Comparison of ENCODE assay signal across 10 mouse cellular contexts in the genomic region with DNA sequence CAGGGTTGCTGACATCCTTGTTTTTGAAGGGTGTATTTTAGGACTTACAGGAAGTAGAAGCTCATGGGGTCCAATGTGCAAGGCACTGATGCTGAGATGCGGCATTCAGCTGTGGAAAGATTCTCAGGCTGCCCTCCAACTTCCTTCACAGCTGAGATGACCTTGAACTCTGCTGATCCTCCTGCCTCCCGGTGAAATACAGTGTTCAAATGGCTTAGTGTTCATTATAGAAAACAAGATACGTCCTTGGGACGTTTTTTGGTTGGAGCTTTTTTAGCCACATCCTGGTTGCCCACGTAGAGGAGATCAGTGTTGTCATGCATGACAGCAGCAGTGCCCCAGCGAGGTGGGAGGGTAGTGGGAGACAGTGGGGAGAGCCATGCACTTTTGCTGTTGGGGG. TPM values are rescaled to one million over a fixed set of nuclear protein-coding genes. Genes with fewer than 3 reads are reported as not detected.
DNase-seq lines count a peak whose midpoint lies in the region; ATAC-seq lines count a peak whose summit lies in the region.
"Had no signal": no experiment of that assay in that cellular context is flagged by ENCODE, and none has a peak within 500 bp of the region (broad histone marks: within the 10 kb centered on the region; RNA-seq: fewer than 3 reads in every experiment).

No protein-coding gene starts in this region.

- H3K9ac ChIP-seq in heart, embryonic 11.5 days (ENCODE audit: low read depth, low read length), result 0 out of 2 replicates have a peak overlapping the region, but pooled peaks have one; percentile 2
- peak overlapping the region; percentile 38 for H3K9ac ChIP-seq in liver, embryonic 13.5 days
- no peak overlapping the region for H3K9ac ChIP-seq in liver, embryonic 11.5 days (ENCODE audit: low read depth, low read length)
- peak overlapping the region; percentile 40; the same call in 1 of the 2 replicates for H3K9ac ChIP-seq in midbrain, embryonic 16.5 days (ENCODE audit: low read depth, low read length)

- no peaks in the 10 kb centered on the region for H3K9me3 ChIP-seq in heart, embryonic 11.5 days (replicated peaks; ENCODE audit: control insufficient read depth, low read length)
- no peaks in the 10 kb centered on the region for H3K9me3 ChIP-seq in liver, embryonic 13.5 days (replicated peaks)
- no peaks in the 10 kb centered on the region for H3K9me3 ChIP-seq in liver, embryonic 11.5 days (ENCODE audit: control insufficient read depth, low read length)
- H3K9me3 ChIP-seq in midbrain, embryonic 16.5 days (replicated peaks; ENCODE audit: control insufficient read depth, low read length, poor library complexity, severe bottlenecking), result no peaks in the 10 kb centered on the region

- H3K27me3 ChIP-seq in heart, embryonic 11.5 days (ENCODE audit: control insufficient read depth, insufficient read depth, low read length), result no peaks in the 10 kb centered on the region
- H3K27me3 ChIP-seq in liver, embryonic 13.5 days, result no peaks in the 10 kb centered on the region
- no peaks in the 10 kb centered on the region for H3K27me3 ChIP-seq in liver, embryonic 11.5 days (replicated peaks; ENCODE audit: control insufficient read depth, insufficient read depth, low read length)
- no peaks in the 10 kb centered on the region for H3K27me3 ChIP-seq in midbrain, embryonic 16.5 days (ENCODE audit: control insufficient read depth, insufficient read depth, low read depth, low read length)

- no peak overlapping the region; the same call in 1 of the 2 replicates for H3K27ac ChIP-seq in heart, embryonic 11.5 days (ENCODE audit: low read depth, low read length)
- H3K27ac ChIP-seq in liver, embryonic 13.5 days, result 0 out of 2 replicates have a peak overlapping the region, but pooled peaks have one; percentile 16
- no peak overlapping the region for H3K27ac ChIP-seq in liver, embryonic 11.5 days (ENCODE audit: low read depth, low read length)
- H3K27ac ChIP-seq in midbrain, embryonic 16.5 days (ENCODE audit: low read length), result no peak overlapping the region

- WGBS in heart, embryonic 11.5 days (ENCODE audit: insufficient replicate concordance), result 56% methylated on average over 6 of the region's 6 CpGs
- 51% methylated on average over 6 of the region's 6 CpGs for WGBS in liver, embryonic 13.5 days (ENCODE audit: insufficient replicate concordance)
- 60% methylated on average over 6 of the region's 6 CpGs for WGBS in liver, embryonic 11.5 days
- 45% methylated on average over 6 of the region's 6 CpGs for WGBS in midbrain, embryonic 16.5 days

- DNase-seq in heart, postnatal 14 days, result no peak
- no peak for DNase-seq in liver, embryonic 13.5 days
- no peak for DNase-seq in liver, embryonic 11.5 days (ENCODE audit: low spot score)
- DNase-seq in adipocyte (ENCODE audit: low spot score), result no peak
- no peak for DNase-seq in thymus, postnatal 14 days
- DNase-seq: adrenal gland, postnatal 36 days had no signal

- H3K4me3 ChIP-seq in heart, embryonic 11.5 days (ENCODE audit: low read depth, low read length), result no peak overlapping the region
- 0 out of 2 replicates have a peak overlapping the region, but pooled peaks have one; percentile 4 for H3K4me3 ChIP-seq in liver, embryonic 13.5 days (replicated peaks)
- H3K4me3 ChIP-seq in liver, embryonic 11.5 days (ENCODE audit: low read depth, low read length), result no peak overlapping the region
- no peak overlapping the region for H3K4me3 ChIP-seq in midbrain, embryonic 16.5 days (ENCODE audit: low read depth, low read length)

- intact Hi-C loops in heart, postnatal 14 days (cut with DNase I), result no loop called here

- no peak for ATAC-seq in heart, embryonic 11.5 days (replicated peaks; ENCODE audit: insufficient number of reproducible peaks, low FRiP score, low TSS enrichment)
- no peak for ATAC-seq in liver, embryonic 13.5 days (ENCODE audit: low read depth)
- no peak for ATAC-seq in liver, embryonic 11.5 days (replicated peaks; ENCODE audit: low FRiP score)
- 0 out of 2 replicates have a peak, but pooled peaks have one; percentile 13 for ATAC-seq in common myeloid progenitor, adult 5-6 weeks (replicated peaks; ENCODE audit: low read depth, poor library complexity, severe bottlenecking)
- no peak for ATAC-seq in midbrain, embryonic 16.5 days

- peaks cover 9% of the 10 kb centered on the region for H3K36me3 ChIP-seq in heart, embryonic 11.5 days (ENCODE audit: control insufficient read depth, insufficient read depth, low read length)
- H3K36me3 ChIP-seq in liver, embryonic 13.5 days, result peaks cover 84% of the 10 kb centered on the region
- H3K36me3 ChIP-seq in liver, embryonic 11.5 days (ENCODE audit: control insufficient read depth, insufficient read depth, low read length), result peaks cover 46% of the 10 kb centered on the region
- 0 out of 2 replicates have a peak, but pooled peaks cover under 1% of the 10 kb centered on the region for H3K36me3 ChIP-seq in midbrain, embryonic 16.5 days (ENCODE audit: control insufficient read depth, insufficient read depth, low read length)

- no peak overlapping the region for H3K4me2 ChIP-seq in heart, embryonic 11.5 days
- peak overlapping the region; percentile 13; the same call in 1 of the 2 replicates for H3K4me2 ChIP-seq in liver, embryonic 13.5 days
- no peak overlapping the region for H3K4me2 ChIP-seq in liver, embryonic 11.5 days
- H3K4me2 ChIP-seq in midbrain, embryonic 16.5 days (ENCODE audit: low read length), result peak overlapping the region; percentile 31

- peaks cover 65% of the 10 kb centered on the region for H3K4me1 ChIP-seq in heart, embryonic 11.5 days (ENCODE audit: control insufficient read depth, insufficient read depth, low read length)
- H3K4me1 ChIP-seq in liver, embryonic 13.5 days (replicated peaks), result peaks cover 81% of the 10 kb centered on the region
- H3K4me1 ChIP-seq in liver, embryonic 11.5 days (replicated peaks; ENCODE audit: control insufficient read depth, insufficient read depth, low read length), result peaks cover 38% of the 10 kb centered on the region
- H3K4me1 ChIP-seq in midbrain, embryonic 16.5 days (ENCODE audit: control insufficient read depth, insufficient read depth, low read length), result peaks cover 78% of the 10 kb centered on the region

RNA-seq across cellular contexts. Expression of a gene that starts 5.1 kb away (rescaled TPM):
- 216 and 225 TPM in 2 replicates for polyA plus RNA-seq in heart, embryonic 11.5 days (2014; fragmentation: Nextera tagmentation; extraction: Ambion mirVana)
- 100 to 1,000 TPM; 121 to 152 TPM for total RNA-seq in heart, postnatal 14 days (2021)
- 164 and 177 TPM in 2 replicates for polyA plus RNA-seq in liver, embryonic 13.5 days (2015; fragmentation: Nextera tagmentation; extraction: Ambion mirVana)
- polyA plus RNA-seq in liver, embryonic 11.5 days (2014; fragmentation: Nextera tagmentation; extraction: Ambion mirVana), result 276 and 285 TPM in 2 replicates
- 207 and 220 TPM in 2 replicates for total RNA-seq in common myeloid progenitor, adult 5-6 weeks (2017)
- polyA plus RNA-seq in midbrain, embryonic 16.5 days (2015; fragmentation: Nextera tagmentation; extraction: Ambion mirVana), result 188 and 193 TPM in 2 replicates

RNA-seq across cellular contexts. Expression of a gene that starts 22.6 kb away (rescaled TPM):
- polyA plus RNA-seq in heart, embryonic 11.5 days (2014; fragmentation: Nextera tagmentation; extraction: Ambion mirVana), result 0.47 and 0.51 TPM in 2 replicates
- total RNA-seq in heart, postnatal 14 days (2021), result not detected
- 0.14 TPM in 1 of 2 replicates, not detected in the other for polyA plus RNA-seq in liver, embryonic 13.5 days (2015; fragmentation: Nextera tagmentation; extraction: Ambion mirVana)
- 0.32 and 0.39 TPM in 2 replicates for polyA plus RNA-seq in liver, embryonic 11.5 days (2014; fragmentation: Nextera tagmentation; extraction: Ambion mirVana)
- 0.14 and 1.4 TPM in 2 replicates for total RNA-seq in common myeloid progenitor, adult 5-6 weeks (2017)
- 0.24 and 0.25 TPM in 2 replicates for polyA plus RNA-seq in midbrain, embryonic 16.5 days (2015; fragmentation: Nextera tagmentation; extraction: Ambion mirVana)
- total RNA-seq: adrenal gland, postnatal 36 days had no signal
- polyA plus RNA-seq: stomach, embryonic 14.5 days had no signal

RNA-seq across cellular contexts. Expression of a gene that starts 43.4 kb away (rescaled TPM):
- polyA plus RNA-seq in heart, embryonic 11.5 days (2014; fragmentation: Nextera tagmentation; extraction: Ambion mirVana), result 1.7 and 2.7 TPM in 2 replicates
- total RNA-seq in heart, postnatal 14 days (2021), result 1 to 10 TPM; 1.4 TPM
- 1.4 and 2.1 TPM in 2 replicates for polyA plus RNA-seq in liver, embryonic 13.5 days (2015; fragmentation: Nextera tagmentation; extraction: Ambion mirVana)
- 3.1 and 4.3 TPM in 2 replicates for polyA plus RNA-seq in liver, embryonic 11.5 days (2014; fragmentation: Nextera tagmentation; extraction: Ambion mirVana)
- total RNA-seq in common myeloid progenitor, adult 5-6 weeks (2017), result 9.2 and 9.3 TPM in 2 replicates
- polyA plus RNA-seq in midbrain, embryonic 16.5 days (2015; fragmentation: Nextera tagmentation; extraction: Ambion mirVana), result 1.7 and 1.8 TPM in 2 replicates

Comparison
In these comparisons a context has a peak if more than half of its experiments do, and no peak if none do; other contexts are left out.
1. H3K4me2 ChIP-seq: peak in liver, embryonic 13.5 days (single experiment) and midbrain, embryonic 16.5 days (single experiment); none in heart, embryonic 11.5 days (single experiment) and liver, embryonic 11.5 days (single experiment).